Mouse (Mus musculus) midbrain, embryonic 11.5 days (tissue): ENCODE measurements around the gene Pygb. TPM values are rescaled to one million over a fixed set of nuclear protein-coding genes. Genes with fewer than 3 reads are reported as not detected.

Experiments
- ATAC-seq: fragments of 200-750 bp; cut with Nextera tagmentation; 2 replicates; pipeline ENCODE4 v1.8.0; 2017; ENCODE audit warnings: moderate TSS enrichment, moderate library complexity; ENCODE audit not compliant: low FRiP score
- DNase-seq: peaks from one replicate; pipeline ENCODE4 v3.0.0; 2015; ENCODE audit warnings: low spot score; ENCODE audit errors: missing footprints
- H3K27ac ChIP-seq: fragments of 300-500 bp; sonication (generic); 2 replicates; pipeline ENCODE4 v1.5.1; 2014; ENCODE audit warnings: low read depth, low read length
- H3K27me3 ChIP-seq: fragments of 300-500 bp; sonication (generic); 2 replicates; pipeline ENCODE4 v1.6.1; 2014; ENCODE audit warnings: mild to moderate bottlenecking, low read length, moderate library complexity, mixed read lengths; ENCODE audit not compliant: control insufficient read depth, insufficient read depth
- H3K36me3 ChIP-seq: fragments of 300-500 bp; sonication (generic); 2 replicates; pipeline ENCODE4 v1.6.1; 2014; ENCODE audit warnings: mild to moderate bottlenecking, low read length, moderate library complexity, mixed read lengths; ENCODE audit not compliant: control insufficient read depth, insufficient read depth
- H3K4me1 ChIP-seq: fragments of 300-500 bp; sonication (generic); 2 replicates; pipeline ENCODE4 v1.6.1; 2014; ENCODE audit warnings: low read length; ENCODE audit not compliant: control insufficient read depth, insufficient read depth
- H3K4me2 ChIP-seq: fragments of 300-500 bp; sonication (generic); 2 replicates; pipeline ENCODE4 v1.6.1; 2014; ENCODE audit warnings: mild to moderate bottlenecking, moderate library complexity
- H3K4me3 ChIP-seq: fragments of 300-500 bp; sonication (generic); 2 replicates; pipeline ENCODE4 v1.5.1; 2014; ENCODE audit warnings: low read depth, low read length
- H3K9ac ChIP-seq: fragments of 300-500 bp; sonication (generic); 2 replicates; pipeline ENCODE4 v1.6.1; 2014; ENCODE audit warnings: low read length
- H3K9me3 ChIP-seq: fragments of 300-500 bp; sonication (generic); 2 replicates; pipeline ENCODE4 v1.6.1; 2016; ENCODE audit warnings: low read length; ENCODE audit not compliant: control insufficient read depth
- WGBS: fragments of 180-500 bp; shearing (Covaris S2); extraction: QIAGEN DNeasy Blood & Tissue Kit; methylation state at CpG from one replicate; pipeline ENCODE4 v1.1.7; 2014; 5-methylcytosine and 5-hydroxymethylcytosine counted together
- polyA plus RNA-seq: library from polyadenylated mRNA; unstranded; fragments of >200 nt; fragmentation: Nextera tagmentation; extraction: Ambion mirVana; gene quantifications from 2 replicates; pipeline ENCODE4 v1.2.1, GENCODE M21; 2014

Pygb gene
- polyA plus RNA-seq, 1 experiment from 2014 or later = 39.1 TPM

- 85% methylated on average over 5 of the region's 5 CpGs for WGBS
- ATAC-seq (no peak), DNase-seq (no peak)
- peaks cover 12% of the 10 kb centered on the region for H3K36me3 ChIP-seq
- no peaks in the 10 kb centered on the region for H3K4me1 ChIP-seq
- no peak overlapping the region for H3K9ac ChIP-seq
- no peaks in the 10 kb centered on the region for H3K27me3 ChIP-seq
- no peak overlapping the region for H3K4me3 ChIP-seq
- no peak overlapping the region for H3K27ac ChIP-seq
- no peaks in the 10 kb centered on the region for H3K9me3 ChIP-seq
- no peak overlapping the region for H3K4me2 ChIP-seq
Observed at GRCm38 (mm10) chr2:150810603-150811002, 24.1 kb downstream of the Pygb start.

DNA sequence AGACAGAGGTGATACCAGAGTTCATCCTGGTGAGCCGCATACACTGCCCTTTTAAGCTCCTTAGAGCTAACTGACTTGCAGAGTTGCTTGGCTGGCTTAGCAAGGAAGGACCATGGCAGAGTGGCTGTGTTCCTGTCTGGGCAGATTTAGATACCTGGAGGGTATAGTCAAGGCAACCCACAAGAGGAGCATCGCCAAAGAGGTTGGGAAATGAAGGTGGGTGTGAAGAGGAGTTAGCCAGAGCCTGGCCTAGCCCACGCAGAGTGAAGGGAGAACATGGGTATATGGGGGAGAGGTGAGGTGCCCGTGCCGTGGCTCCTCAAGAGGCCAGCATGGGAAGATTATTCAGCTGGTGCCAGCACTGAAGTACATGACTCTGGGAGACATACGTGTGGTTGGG is 26.3 kb downstream of the Pygb start:
- H3K27ac ChIP-seq = no peak overlapping the region
- no peaks in the 10 kb centered on the region for H3K9me3 ChIP-seq
- H3K4me1 ChIP-seq = no peaks in the 10 kb centered on the region
- no peak overlapping the region for H3K4me2 ChIP-seq
- ATAC-seq = no peak
- no peak overlapping the region for H3K9ac ChIP-seq
- H3K27me3 ChIP-seq = no peaks in the 10 kb centered on the region
- 95% methylated on average over 6 of the region's 6 CpGs for WGBS
- H3K36me3 ChIP-seq = peaks cover 12% of the 10 kb centered on the region
- DNase-seq = no peak
- H3K4me3 ChIP-seq = no peak overlapping the region

GRCm38 (mm10) chr2:150816676-150817402 is 30.3 kb downstream of the Pygb start:
- no peak overlapping the region for H3K27ac ChIP-seq
- no peaks in the 10 kb centered on the region for H3K27me3 ChIP-seq
- H3K9me3 ChIP-seq = no peaks in the 10 kb centered on the region
- peaks cover 12% of the 10 kb centered on the region for H3K36me3 ChIP-seq
- H3K4me2 ChIP-seq = no peak overlapping the region
- H3K4me3 ChIP-seq = no peak overlapping the region
- H3K4me1 ChIP-seq = no peaks in the 10 kb centered on the region
- H3K9ac ChIP-seq = no peak overlapping the region
- 93% methylated on average over 18 of the region's 18 CpGs for WGBS
- no peak for DNase-seq
- ATAC-seq = no peak

DNA sequence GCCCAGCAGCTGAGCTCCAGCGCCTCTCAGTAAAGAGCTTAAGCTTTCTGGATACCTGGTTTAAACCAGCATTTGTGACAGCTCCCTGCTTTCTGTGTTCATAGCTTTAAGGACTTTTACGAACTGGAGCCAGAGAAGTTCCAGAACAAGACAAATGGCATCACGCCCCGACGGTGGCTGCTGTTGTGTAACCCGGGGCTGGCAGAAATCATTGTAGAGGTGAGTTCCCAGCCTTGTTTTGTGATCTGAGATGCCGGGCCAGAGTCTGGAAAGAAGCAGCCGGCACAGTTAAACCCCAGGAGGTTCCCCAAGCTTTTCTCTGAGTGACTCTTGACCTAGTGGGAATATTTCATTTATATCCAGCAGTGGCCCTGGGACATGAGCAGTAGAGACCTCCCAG is 32.2 kb downstream of the Pygb start:
- Histone ChIP-seq H3K27me3 (no peaks in the 10 kb centered on the region), H3K36me3 (peaks cover 5% of the 10 kb centered on the region), H3K4me1 (no peaks in the 10 kb centered on the region), H3K9ac (no peak overlapping the region), H3K4me2 (no peak overlapping the region), H3K9me3 (no peaks in the 10 kb centered on the region), H3K4me3 (no peak overlapping the region), H3K27ac (no peak overlapping the region)
- WGBS = 87% methylated on average over 8 of the region's 8 CpGs
- no peak for ATAC-seq
- DNase-seq = no peak

DNA sequence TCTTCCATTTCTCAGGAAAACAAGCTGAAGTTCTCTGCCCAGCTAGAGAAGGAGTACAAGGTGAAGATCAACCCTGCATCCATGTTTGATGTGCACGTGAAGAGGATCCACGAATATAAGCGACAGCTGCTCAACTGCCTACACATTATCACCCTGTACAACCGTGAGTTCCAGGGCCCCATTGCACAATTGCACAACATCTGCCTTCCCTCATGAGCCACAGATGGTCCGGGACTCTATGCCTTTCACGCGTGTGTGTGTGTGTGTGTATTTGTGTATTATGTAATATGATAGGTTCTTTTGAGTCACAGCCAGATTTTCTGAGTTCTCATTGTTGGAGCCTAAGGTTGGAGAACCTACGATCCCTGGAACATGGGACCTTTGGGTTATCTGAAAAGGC is 34.2 kb downstream of the Pygb start:
- H3K4me2 ChIP-seq = no peak overlapping the region
- H3K36me3 ChIP-seq = peaks cover 5% of the 10 kb centered on the region
- no peaks in the 10 kb centered on the region for H3K27me3 ChIP-seq
- no peaks in the 10 kb centered on the region for H3K9me3 ChIP-seq
- no peak overlapping the region for H3K9ac ChIP-seq
- no peak for DNase-seq
- H3K4me1 ChIP-seq = no peaks in the 10 kb centered on the region
- 94% methylated on average over 8 of the region's 8 CpGs for whole genome bisulfite sequencing
- ATAC-seq = no peak
- no peak overlapping the region for H3K4me3 ChIP-seq
- no peak overlapping the region for H3K27ac ChIP-seq

DNA sequence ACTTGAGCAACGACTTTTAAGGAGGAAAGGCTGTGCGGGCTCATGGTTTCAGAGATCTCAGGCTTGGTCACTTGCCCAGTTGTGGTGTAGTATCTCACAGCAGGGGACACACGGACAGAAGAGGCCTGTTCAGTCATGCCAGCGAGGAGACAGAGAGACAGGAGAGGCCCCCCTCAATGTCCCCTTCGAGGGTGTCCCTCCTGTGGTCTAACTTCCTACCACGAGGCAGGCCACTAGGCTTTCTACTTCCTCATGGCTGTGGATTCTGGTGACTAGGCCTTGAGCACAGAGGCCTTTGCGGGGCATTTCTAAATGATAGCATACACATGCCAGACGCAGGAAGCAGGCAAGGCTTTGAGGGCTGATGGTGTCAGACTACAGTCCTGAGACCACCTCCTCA is 36.5 kb downstream of the Pygb start:
- 90% methylated on average over 8 of the region's 8 CpGs for WGBS
- H3K27ac ChIP-seq = no peak overlapping the region

DNA sequence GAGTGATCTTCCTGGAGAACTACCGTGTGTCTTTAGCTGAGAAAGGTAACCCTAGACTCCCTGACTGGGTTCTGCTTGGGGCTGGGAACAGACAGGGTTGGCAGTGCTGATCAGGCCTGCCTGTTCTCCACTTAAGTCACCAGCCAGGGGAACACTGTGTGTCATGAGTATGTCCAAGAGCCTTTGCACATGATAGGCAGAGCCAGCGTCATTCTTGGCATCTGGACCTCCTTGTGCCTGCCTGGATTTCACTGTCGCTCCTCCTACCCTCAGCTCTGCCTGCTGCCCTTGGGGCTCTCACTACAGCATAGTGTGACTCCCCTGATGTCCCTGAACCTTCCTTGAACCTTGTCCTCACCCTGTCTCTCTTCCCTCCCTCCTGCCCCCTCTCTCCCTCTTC is 39.9 kb downstream of the Pygb start:
- H3K9me3 ChIP-seq = no peaks in the 10 kb centered on the region
- no peaks in the 10 kb centered on the region for H3K4me1 ChIP-seq
- H3K4me2 ChIP-seq = no peak overlapping the region
- H3K9ac ChIP-seq = no peak overlapping the region
- no peak for ATAC-seq
- WGBS = 91% methylated on average over 3 of the region's 3 CpGs
- no peaks in the 10 kb centered on the region for H3K27me3 ChIP-seq
- H3K27ac ChIP-seq = no peak overlapping the region
- no peak for DNase-seq
- peaks cover 11% of the 10 kb centered on the region for H3K36me3 ChIP-seq
- H3K4me3 ChIP-seq = no peak overlapping the region

More for the DNA sequence above, 36.5 kb downstream of the Pygb start:
- H3K27me3 ChIP-seq = no peaks in the 10 kb centered on the region
- H3K4me1 ChIP-seq = no peaks in the 10 kb centered on the region
- ATAC-seq (no peak), DNase-seq (no peak)
- no peak overlapping the region for H3K9ac ChIP-seq
- no peak overlapping the region for H3K4me3 ChIP-seq
- H3K36me3 ChIP-seq = peaks cover 10% of the 10 kb centered on the region
- H3K4me2 ChIP-seq = no peak overlapping the region
- H3K9me3 ChIP-seq = no peaks in the 10 kb centered on the region

- H3K36me3 ChIP-seq = peaks cover 11% of the 10 kb centered on the region
- no peak for ATAC-seq
- H3K4me1 ChIP-seq = no peaks in the 10 kb centered on the region
- no peak overlapping the region for H3K4me3 ChIP-seq
- DNase-seq = no peak
- H3K9ac ChIP-seq = no peak overlapping the region
- no peak overlapping the region for H3K27ac ChIP-seq
- no peak overlapping the region for H3K4me2 ChIP-seq
- 88% methylated on average over 3 of the region's 3 CpGs for WGBS
- H3K9me3 ChIP-seq = no peaks in the 10 kb centered on the region
- H3K27me3 ChIP-seq = no peaks in the 10 kb centered on the region
Observed at GRCm38 (mm10) chr2:150828164-150828563, 41.6 kb downstream of the Pygb start.

DNA sequence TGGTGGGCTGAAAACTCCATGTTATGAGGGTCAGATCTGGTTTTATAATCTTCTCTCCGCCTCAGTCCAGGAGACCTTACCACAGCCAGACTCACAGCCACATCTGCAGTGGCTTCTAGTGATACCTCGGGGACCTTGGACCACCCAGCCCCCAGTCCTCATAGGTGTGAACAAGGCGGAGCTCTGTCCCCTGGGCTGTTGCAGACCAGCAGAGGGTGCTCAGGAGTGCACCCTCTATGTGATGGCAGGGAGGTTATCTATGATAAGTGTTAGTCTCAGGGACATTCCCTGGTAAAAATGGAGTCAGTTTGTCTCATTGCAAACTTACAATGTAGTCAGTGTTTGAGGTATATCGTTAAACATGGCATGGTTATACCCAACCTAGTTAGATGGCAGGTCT is 42.1 kb downstream of the Pygb start:
- H3K27ac ChIP-seq = no peak overlapping the region
- ATAC-seq (no peak), DNase-seq (no peak)
- H3K9me3 ChIP-seq = no peaks in the 10 kb centered on the region
- no peak overlapping the region for H3K9ac ChIP-seq
- H3K36me3 ChIP-seq = peaks cover 11% of the 10 kb centered on the region
- H3K4me2 ChIP-seq = no peak overlapping the region
- no peaks in the 10 kb centered on the region for H3K4me1 ChIP-seq
- 89% methylated on average over 4 of the region's 4 CpGs for WGBS
- H3K4me3 ChIP-seq = no peak overlapping the region
- H3K27me3 ChIP-seq = no peaks in the 10 kb centered on the region
